Mouse (Mus musculus): ENCODE measurements around the gene Acin1.
"Not testable (repeated sequence)": the region's sequence is repeated elsewhere in the genome, so short reads cannot be mapped to it uniquely, and the experiment has no call there.

The Acin1 gene

DNA sequence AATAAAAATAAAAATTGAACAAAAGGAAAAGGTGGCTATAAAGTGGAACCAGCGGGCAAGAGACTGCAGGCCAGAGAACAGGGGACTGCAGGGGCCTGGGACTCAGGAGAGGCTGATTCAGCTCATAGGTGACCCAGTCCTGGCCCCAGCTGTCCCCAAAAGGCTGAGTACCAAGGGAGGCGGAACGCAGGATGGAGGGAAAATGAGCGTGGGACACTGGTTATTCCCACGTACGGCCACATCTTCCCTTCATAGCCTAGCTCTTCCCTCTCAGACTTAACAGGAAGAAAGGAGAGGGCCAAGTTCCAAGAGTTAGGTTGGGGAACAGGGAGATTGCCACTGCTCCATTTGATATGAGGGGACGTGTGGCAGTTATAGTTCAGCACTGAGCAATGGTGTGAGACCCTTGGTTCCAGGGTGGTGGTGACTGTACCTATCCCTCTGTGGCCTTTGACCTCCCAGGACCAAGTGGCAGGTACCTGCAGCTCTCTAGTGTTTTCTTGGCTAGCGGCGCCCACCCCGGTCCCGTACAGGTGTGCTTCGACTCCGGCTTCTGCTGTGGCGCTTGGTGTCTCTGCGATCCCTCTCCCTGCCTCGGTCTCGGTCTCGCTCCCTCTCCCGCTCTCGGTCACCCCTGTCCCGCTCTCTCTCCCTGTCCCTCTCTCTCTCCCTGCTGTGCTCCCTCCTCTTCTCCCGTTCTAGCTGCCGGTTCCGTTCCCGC, 44.3 kb downstream of the Acin1 start:
- DNase-seq (ENCODE audit: low read depth, low spot score): no peak

DNA sequence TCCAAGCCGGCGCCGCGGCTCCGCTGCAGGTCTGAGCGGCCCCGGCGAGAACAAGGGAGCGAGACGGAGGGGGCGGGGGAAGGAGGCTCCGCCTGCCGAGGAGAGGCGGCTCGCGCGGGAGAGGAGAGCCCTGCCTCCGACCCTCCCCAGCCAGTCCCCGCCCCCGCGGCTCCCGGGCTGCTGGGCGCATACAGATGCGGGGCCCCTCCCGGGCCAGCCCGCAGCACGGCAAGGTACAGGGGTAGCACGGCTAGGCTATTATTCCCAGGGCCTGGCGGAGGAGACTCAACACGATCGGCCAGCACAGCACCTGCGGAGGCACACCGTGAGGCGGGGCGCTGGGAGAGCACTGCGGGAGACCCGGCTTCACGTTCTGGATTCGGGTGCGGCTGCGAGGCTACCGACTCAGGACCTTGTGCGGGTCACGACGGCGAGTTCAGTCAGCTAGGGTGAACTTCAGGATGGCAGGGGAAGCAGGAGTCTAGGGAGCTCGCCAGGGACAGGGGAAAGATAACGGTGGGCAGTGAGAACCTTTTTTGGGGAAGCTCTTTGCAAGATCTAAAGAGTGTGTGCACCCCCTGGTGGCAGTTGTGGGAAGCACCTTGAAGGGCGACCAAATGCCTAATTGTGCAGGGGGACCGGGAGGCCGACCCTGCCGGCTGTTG, 45.3 kb downstream of the Acin1 start, which contains the start of gene Cdh24:
Cdh24 (minus strand) TSS at position 60 of the 665 bp plus-strand sequence.
- no peak for DNase-seq (ENCODE audit: low read depth, low spot score)

DNA sequence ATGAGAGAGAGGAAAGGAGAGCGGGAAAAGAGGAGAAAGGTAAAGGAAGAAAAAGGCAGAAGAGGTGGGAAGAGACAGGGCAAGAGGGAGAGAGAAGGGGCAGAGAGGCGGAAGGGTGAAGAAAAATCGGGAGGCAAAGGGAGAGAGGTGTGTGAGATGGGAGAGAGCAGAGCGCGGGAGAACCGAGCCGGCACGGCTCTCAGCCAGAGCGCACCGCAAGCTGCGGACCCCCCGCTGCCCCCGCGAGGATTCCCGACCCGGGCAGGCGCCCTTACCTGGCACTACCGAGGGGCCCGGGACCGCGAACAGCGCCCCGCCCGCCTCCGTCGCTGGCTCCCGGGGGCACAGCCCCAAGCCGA, 45.8 kb downstream of the Acin1 start, which contains the start of gene Gm17606:
Gm17606 (plus strand) TSS at position 7 of the 359 bp plus-strand sequence.
- no peak for DNase-seq (ENCODE audit: low read depth, low spot score)

DNA sequence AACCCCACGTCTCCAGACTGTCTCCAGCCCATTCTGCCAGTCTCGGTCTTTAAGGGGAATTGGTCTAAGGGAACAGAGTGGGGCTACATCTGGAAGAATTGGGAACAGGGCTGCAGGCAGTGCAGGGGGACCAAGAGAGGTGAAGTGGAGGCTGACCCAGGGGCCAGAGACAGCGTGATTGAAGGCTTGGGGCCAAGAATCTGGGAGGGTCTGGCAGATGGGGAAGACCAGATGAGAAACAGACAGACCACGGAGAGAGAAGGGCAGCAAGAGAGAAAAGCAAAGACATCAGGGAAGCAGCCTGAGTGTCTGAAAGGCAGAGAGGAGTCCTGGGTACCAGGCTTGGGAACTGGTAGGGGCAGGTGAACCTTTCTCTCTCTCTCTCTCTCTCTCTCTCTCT, 46.6 kb downstream of the Acin1 start:
- no peak for DNase-seq (ENCODE audit: low read depth, low spot score)

DNA sequence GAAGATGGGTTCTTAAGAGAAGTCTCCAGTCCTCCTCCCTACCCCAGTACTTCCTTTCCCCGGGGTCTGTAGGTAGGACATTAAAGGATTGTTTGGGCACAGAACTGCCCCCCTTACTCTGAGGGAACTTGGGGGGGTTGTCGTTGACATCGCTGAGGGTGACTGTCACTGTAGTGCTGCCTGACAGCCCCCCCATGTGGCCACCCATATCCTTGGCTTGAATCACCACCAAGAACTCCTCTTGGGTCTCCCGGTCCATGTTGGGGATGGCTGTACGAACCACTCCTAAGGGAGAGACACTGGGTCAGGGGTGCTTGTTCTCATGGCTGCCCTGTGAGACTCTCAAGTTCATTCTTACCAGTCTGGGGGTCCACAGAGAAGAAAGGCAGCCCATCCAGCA, 48.5 kb downstream of the Acin1 start:
- DNase-seq (ENCODE audit: low read depth, low spot score): no peak

DNA sequence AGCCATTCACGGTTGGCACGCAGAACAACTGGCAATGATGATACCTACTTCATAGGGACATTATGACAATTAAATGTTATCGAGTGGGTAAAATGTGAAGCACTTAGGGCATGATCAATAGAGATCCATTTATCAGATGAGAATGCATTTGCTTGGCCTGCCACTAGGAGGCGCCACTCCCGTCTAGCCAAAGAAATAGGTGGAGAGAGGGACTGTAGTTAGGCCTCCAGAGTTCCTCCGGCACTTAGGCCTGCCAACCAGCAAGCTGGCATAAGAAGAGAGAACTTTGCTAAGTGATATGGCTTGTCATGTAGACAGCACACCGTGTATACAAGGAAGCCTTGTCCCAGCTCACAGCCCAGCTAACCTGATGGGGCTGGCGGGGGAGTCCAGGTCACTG, 49.8 kb downstream of the Acin1 start:
- no peak for DNase-seq (ENCODE audit: low read depth, low spot score)

DNA sequence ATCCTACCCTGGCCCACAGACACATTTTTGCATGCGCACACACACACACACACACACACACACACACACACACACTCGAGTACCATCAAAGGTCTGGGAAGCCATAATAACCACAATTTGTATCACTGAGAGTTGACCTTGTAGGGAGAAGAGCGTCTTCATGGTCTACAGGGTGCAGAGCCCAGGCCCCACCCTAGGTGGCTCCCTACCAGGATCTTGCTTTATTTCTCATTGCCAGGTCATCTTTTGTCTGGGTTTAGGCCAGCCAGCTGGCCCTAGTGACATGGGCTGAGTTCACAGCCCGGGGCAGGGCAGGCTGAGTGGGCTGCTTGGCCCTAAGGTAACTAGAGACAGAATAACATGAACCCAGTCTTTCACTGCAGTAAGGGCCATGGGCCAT, 52.5 kb downstream of the Acin1 start:
- no peak for DNase-seq (ENCODE audit: low read depth, low spot score)

DNA sequence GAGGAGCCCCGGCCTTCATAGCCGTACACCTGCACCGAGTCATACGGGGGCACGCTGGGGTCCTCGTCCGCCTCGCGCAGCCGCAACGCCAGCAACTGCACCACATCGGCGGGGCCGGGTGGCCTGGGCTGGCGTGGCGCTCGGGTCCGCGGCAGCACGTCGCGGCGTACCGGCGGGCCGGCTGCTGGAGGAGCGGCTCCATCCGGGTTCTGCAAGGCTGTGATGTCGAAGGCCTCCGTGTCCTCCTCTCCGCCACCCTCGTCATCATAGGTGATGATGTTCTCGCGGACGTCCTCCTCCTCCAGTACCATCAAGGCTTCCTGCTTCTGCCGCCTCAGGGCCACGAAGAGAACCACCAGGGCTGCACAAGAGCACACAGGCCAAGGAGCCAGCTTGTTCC, 54.5 kb downstream of the Acin1 start:
- DNase-seq (ENCODE audit: low read depth, low spot score): no peak

DNA sequence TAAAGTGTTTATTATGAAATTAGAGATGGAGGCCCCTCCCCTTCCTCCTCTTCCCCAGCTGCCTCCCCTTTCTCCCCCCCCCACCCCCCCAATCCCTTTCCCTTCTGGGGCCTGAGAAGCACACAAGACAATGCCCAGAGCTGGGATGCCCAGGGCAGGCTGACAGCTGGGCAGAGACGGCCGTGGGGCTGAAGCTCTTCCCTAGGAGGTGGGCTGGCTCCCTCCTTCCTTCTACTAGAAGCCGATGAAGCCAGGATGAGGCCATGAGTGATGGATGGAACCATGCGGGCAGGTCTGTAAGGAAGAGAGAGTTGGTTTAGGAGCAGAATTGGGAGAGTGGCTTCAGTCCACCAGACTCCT, 55.5 kb downstream of the Acin1 start:
- DNase-seq (ENCODE audit: low read depth, low spot score): no peak

DNA sequence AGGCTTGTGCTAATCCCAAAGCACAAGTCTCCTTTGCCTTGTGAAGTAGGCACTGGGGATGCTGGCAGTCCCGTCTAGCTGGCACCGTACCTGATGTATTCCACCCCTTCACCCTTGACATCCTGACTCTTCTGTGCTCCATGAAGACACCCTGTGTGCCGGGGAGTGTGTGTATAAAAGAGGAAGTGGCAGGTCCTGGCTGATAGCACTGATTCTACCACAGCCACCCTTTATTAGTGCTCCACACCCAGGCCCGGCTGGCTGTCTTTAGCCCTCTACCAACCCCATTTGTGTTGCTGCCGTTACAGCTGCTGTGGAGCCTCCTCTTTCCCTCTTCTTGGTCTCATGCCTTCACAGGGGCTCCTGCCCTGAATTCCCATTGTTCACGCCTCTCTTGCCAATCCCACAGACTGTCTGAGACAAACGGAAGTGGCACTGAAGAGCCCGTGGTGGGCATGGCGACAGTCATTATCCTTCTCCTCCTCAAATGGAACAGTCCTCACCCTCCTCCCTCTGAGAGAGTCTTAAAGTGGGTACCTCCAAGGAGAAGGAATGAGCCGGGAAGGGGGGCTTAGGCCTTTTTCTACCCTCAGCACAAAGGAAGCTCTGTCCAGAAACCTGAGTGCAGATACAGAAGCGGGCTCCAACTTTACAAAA, 56.0 kb downstream of the Acin1 start:
- DNase-seq (ENCODE audit: low read depth, low spot score): no peak

DNA sequence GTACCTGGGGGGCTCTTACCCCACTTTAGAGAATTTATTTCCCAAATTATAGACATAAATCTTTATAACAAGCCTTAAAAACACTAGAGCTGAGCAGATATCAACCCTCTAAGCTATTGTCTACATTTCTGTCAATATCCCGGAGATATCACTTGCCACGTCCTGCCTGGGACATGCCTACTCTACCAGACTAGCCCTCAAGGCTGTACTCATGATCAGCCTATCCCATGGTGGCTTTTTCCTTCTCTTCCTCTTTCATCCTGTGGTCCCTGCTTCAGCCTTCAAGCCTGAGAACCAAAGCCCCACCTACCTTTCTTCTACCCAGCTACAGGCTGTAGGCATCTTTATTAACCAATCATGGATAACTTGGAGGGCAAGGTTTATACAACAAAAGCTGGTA, 56.9 kb downstream of the Acin1 start:
- no peak for DNase-seq (ENCODE audit: low read depth, low spot score)

DNA sequence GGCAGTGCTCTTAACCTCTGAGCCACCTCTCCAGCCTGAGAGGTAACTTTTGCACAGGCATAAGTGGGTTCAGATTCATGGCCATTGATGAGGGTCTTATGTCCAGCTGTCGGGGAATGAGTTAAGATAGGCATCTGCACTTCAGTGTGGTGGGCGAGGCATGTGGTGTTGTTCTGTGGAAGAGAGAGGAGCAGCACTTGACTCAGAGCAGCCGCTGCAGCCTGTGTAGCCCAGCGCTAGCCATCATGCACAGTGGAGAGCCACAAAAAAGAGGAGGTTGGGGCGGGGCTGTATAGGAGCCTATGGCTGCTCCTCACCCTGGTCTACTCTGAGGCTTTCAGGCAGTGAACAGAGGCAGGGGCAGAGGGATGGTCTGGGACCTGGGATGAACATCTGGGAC, 58.6 kb downstream of the Acin1 start:
- DNase-seq (ENCODE audit: low read depth, low spot score): no peak

DNA sequence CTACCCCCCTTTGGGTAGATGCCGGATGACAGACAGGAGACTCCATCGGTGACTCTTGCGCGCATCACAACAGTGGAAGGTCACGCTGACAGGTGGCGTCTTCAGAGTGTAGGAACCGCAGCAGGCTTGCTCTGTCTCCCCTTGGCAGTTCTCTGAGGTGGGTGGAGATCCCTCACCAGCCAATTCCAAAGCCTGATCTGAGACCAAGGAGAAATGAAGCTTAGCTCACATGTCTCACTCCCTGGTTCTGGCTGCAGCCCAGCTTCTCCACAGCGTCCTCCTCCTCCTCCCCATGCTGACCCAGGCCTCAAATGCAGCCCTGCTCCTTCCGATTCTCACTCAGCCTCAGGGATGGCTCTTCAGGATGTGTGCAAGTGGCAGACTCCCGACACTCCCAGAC, 61.8 kb downstream of the Acin1 start:
- DNase-seq (ENCODE audit: low read depth, low spot score): no peak

DNA sequence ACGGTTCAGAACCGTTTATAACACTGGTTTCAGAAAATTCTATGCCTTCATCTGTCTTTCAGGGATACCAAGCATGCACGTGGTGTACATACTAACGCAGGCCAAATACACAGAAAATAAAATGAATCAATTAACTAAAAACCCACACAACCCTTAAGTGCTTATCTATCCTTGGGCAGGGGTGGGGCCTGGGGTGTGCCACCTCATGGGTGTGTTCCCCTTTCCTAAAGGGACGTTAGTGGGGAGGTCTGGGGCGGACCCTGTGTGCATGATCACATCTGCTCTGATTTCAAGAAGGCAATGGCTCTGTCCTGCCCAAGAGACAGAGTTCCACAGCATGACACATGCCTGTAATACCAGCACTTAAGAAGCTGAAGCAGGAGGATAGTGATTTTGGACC, 63.4 kb downstream of the Acin1 start:
- DNase-seq (ENCODE audit: low read depth, low spot score): no peak

DNA sequence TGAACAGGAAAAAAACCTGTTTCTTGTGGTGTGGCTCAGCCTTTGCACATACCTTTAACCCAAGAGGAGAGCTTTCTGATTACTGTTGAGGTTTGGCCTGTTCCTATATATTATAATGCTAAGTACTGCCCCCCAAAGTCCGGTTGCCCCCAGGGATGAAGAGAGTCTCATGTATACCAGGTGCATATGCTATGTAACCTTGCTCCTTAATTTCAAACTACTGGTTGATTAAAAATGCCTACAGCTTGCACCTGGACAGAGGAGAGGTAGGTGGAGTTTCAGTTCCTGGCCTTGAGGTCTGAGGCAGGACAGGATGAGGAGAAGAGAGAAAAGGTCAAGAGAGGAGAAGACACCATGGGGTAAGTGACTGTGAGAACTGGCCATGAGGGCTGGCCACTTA, 65.6 kb downstream of the Acin1 start, which contains the start of gene Psmb11:
Psmb11 (plus strand) TSS at position 301 of the 400 bp plus-strand sequence.
- DNase-seq (ENCODE audit: low read depth, low spot score): no peak

DNA sequence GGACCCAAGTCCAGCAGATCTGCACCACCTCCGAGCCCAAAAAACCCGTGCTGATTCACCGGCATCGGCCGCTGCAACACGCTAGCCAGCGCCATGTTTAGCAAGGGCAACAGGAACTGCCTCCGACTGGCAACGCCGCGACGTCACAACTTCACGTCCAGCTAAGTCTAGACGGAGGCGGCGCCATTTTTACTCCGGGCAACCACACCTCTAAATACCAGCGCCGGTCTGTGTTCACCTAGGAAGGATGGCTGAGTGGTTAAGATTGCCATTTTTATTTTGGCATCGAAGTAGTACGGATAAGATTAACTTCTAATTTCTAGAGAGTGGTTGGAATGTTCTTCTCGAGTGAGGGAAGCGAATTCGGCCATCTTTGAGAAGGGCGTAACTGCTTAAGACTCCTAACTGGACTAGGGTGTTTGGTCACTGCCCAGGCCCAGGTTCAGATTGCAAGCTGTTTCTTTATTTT, 68.8 kb downstream of the Acin1 start, which contains the start of gene Psmb5:
Psmb5 (minus strand) TSS at position 126 of the 469 bp plus-strand sequence.
- peak; percentile 89 for DNase-seq (ENCODE audit: low read depth, low spot score)

DNA sequence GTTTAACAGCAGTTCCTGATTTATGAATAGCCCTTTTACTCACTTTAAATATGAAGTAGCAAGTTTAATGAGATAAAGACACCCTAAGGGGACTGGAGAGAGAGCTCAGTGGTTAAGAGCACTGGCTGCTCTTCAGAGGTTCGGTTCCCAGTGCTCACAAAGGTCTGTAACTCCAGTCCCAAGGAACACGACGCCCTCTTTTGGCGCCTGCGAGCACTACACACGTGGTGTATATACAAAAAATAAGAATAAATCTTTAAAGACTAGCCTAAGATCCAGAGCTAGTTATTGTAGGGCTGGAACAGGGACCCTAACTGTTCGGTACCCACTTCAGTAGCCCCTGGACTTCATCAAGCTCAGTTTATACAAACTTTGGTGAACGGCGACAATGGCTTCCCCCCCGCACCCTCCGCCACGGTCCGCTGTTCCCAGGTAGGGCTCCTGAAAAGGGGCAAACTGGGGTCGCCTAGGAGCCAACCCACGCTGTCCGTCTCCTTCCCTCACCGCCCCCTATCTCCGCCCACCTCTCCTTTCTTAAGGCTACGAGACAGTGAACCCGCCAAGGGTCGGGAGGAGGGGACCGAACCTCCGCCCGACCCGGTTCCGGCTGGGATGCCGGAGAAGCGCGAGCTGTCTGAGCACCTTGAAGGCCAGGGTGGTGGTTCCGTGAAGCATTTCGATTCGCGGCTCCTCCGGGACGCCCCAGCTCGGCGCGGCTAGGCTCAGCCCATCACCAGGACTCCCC, 69.4 kb downstream of the Acin1 start:
- no peak for DNase-seq (ENCODE audit: low read depth, low spot score)

DNA sequence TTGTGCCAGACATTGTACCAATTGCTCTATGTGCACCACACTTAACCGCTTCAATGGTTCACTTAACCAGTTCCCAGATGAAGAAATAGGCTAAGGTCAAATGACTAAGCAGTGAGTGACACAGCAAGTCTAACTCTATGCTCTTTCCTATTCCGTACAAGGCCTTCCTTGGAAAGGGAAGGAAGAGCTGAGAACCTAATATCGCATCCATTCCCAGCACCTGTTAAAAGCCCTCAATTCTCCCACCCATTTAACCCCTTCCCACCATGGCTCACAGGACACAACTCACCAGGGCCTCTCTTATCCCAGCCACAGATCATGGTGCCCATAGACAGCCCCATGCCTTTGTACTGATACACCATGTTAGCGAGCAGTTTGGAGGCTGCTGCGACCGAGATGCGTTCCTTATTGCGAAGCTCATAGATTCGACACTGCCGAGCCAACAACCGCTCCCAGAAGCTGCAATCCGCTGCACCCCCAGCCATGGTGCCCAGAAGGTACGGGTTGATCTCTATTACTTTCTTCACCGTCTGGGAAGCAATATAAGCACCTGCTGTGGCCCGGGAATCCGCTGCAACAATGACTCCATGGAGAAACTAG, 70.4 kb downstream of the Acin1 start:
- no peak for DNase-seq (ENCODE audit: low read depth, low spot score)

DNA sequence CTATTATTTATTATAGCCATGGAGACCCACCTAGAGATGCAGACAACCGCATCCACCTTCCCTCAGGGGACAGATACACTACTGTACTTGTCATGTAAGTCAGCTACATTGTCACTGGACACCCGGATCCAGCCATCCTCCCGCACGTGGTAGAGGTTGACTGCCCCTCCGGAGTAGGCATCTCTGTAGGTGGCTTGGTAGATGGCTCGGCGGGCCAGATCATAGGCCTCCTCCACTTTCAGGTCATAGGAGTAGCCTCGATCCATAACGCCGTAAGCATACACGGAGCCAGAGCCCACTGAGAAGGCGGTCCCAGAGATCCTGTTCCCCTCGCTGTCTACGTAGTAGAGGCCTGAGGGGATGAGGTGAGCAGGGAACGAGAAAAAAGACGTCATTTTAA, 72.6 kb downstream of the Acin1 start:
- not testable (repeated sequence) for DNase-seq (ENCODE audit: low read depth, low spot score)

DNA sequence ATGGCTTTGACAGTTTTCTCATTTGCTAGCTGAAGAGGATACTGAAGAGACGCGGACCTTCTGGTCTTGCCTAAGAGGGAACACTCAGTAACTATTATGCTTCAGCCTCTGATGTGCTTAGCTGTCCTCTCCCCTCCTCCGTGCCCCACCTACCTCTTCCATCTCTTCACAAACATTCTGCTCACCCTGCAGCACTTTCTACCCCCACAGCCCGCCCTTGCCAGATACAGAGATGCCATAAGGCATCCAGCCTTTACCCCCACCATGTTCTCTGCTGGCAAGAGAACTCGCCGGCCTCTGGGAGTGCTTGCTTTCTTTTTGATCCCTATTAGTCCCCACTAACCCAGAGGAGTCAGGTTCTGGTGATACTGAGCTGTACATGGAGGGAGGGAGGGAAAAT, 76.1 kb downstream of the Acin1 start:
- DNase-seq (ENCODE audit: low read depth, low spot score): peak; percentile 76

DNA sequence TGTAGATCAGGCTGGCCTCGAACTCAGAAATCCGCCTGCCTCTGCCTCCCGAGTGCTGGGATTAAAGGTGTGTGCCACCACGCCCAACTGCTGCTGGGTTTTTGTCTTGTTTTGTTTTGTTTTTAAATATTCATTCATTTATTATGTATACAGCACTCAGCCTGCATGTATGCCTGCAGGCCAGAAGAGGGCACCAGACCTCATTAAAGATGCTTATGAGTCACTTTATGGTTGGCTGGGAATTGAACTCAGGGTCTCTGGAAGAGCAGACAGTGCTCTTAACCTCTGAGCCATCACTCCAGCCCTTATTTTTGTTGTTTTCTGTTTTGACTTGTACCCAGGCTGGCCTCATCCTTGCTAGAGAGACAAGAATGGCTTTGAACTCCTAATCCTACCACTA, 76.8 kb downstream of the Acin1 start:
- no peak for DNase-seq (ENCODE audit: low read depth, low spot score)

DNA sequence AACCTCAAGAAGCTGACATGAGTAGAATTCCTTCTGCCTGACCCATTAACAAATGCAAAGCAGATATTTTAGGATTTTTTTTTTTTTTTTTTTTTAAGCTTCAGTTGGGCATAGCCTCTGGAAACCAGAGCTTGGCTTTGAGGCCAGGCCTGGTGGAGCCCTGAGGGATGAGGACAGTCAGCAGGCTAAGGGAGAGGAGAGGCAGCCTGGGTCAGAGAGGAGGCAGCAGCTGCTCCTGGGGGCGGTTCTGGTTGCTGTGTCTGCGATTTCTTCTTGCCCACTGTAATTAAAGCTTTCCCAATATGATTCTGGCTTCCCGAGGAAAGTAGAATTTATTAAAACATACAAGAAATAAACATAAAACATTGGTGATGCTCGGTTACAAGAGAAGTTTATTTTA, 77.5 kb downstream of the Acin1 start:
- no peak for DNase-seq (ENCODE audit: low read depth, low spot score)

All from telencephalon, adult 2 months (tissue).